In genomic region chr10:81930744-81931118, GRCm38 (mm10) we compare ENCODE assay signal across 8 mouse cellular contexts. TPM values are rescaled to one million over a fixed set of nuclear protein-coding genes. Genes with fewer than 3 reads are reported as not detected.
DNase-seq lines count a peak whose midpoint lies in the region; ATAC-seq and TF ChIP-seq lines count a peak whose summit lies in the region.
"Not testable (repeated sequence)": the region's sequence is repeated elsewhere in the genome, so short reads cannot be mapped to it uniquely, and the experiment has no call there.
"Had no signal": no experiment of that assay in that cellular context is flagged by ENCODE, and none has a peak within 500 bp of the region (broad histone marks: within the 10 kb centered on the region; RNA-seq: fewer than 3 reads in every experiment).

No protein-coding gene starts in this region.

- no CpG with 5 or more reads among the region's 3 CpGs for WGBS in forebrain, embryonic 12.5 days
- WGBS in heart, embryonic 11.5 days (ENCODE audit: insufficient replicate concordance): no CpG with 5 or more reads among the region's 3 CpGs
- no CpG with 5 or more reads among the region's 3 CpGs for WGBS in hindbrain, embryonic 16.5 days
- no CpG with 5 or more reads among the region's 3 CpGs for WGBS in kidney, embryonic 16.5 days
- WGBS in liver, embryonic 14.5 days (ENCODE audit: insufficient replicate concordance): no CpG with 5 or more reads among the region's 3 CpGs
- no CpG with 5 or more reads among the region's 3 CpGs for WGBS in midbrain, embryonic 13.5 days
- no CpG with 5 or more reads among the region's 3 CpGs for WGBS in neural tube, embryonic 12.5 days

- ATAC-seq in forebrain, embryonic 12.5 days (ENCODE audit: low FRiP score): peak; percentile 62
- ATAC-seq in heart, embryonic 11.5 days (replicated peaks; ENCODE audit: insufficient number of reproducible peaks, low FRiP score, low TSS enrichment): peak; percentile 44; the same call in 1 of the 2 replicates
- ATAC-seq in hindbrain, embryonic 16.5 days: peak; percentile 43
- ATAC-seq in kidney, embryonic 16.5 days (ENCODE audit: low FRiP score, low TSS enrichment): peak; percentile 62
- peak; percentile 15; the same call in 1 of the 2 replicates for ATAC-seq in liver, embryonic 14.5 days (ENCODE audit: insufficient read depth)
- peak; percentile 68 for ATAC-seq in midbrain, embryonic 13.5 days
- peak; percentile 41 for ATAC-seq in neural tube, embryonic 12.5 days (ENCODE audit: low FRiP score, low read depth)

- H3K4me3 ChIP-seq in forebrain, embryonic 12.5 days (replicated peaks); heart, embryonic 11.5 days (ENCODE audit: low read depth, low read length); hindbrain, embryonic 16.5 days (ENCODE audit: low read length); kidney, embryonic 16.5 days (ENCODE audit: low read length); liver, embryonic 14.5 days (ENCODE audit: insufficient read depth in 1 of 2, low read depth in 2 of 2, low read length in 2 of 2); midbrain, embryonic 13.5 days (replicated peaks); neural tube, embryonic 12.5 days: not testable (repeated sequence)

- not testable (repeated sequence) for DNase-seq in liver, embryonic 14.5 days (ENCODE audit: low read depth in 3 of 3, low spot score in 3 of 3)

- H3K4me2 ChIP-seq in forebrain, embryonic 12.5 days; heart, embryonic 11.5 days; hindbrain, embryonic 16.5 days (ENCODE audit: low read length); kidney, embryonic 16.5 days (replicated peaks; ENCODE audit: low read depth, low read length); liver, embryonic 14.5 days (ENCODE audit: low read depth); midbrain, embryonic 13.5 days (replicated peaks); neural tube, embryonic 12.5 days (replicated peaks): not testable (repeated sequence)

- not testable (repeated sequence) for H3K36me3 ChIP-seq in forebrain, embryonic 12.5 days (replicated peaks); heart, embryonic 11.5 days (ENCODE audit: control insufficient read depth, insufficient read depth, low read length); hindbrain, embryonic 16.5 days (ENCODE audit: control insufficient read depth, insufficient read depth, low read length); kidney, embryonic 16.5 days (ENCODE audit: insufficient read depth, low read length); liver, embryonic 14.5 days (replicated peaks; ENCODE audit: control insufficient read depth, insufficient read depth, low read depth); midbrain, embryonic 13.5 days; neural tube, embryonic 12.5 days

- H3K9ac ChIP-seq in forebrain, embryonic 12.5 days; heart, embryonic 11.5 days (ENCODE audit: low read depth, low read length); hindbrain, embryonic 16.5 days (ENCODE audit: low read depth, low read length); kidney, embryonic 16.5 days (replicated peaks; ENCODE audit: low read length); liver, embryonic 14.5 days (replicated peaks); midbrain, embryonic 13.5 days (replicated peaks); neural tube, embryonic 12.5 days: not testable (repeated sequence)

- TF ChIP-seq CTCF in liver, embryonic 14.5 days (IDR thresholded peaks at IDR 0.05; ENCODE audit: low read depth): not testable (repeated sequence)

- not testable (repeated sequence) for H3K27ac ChIP-seq in forebrain, embryonic 12.5 days; heart, embryonic 11.5 days (ENCODE audit: low read depth, low read length); hindbrain, embryonic 16.5 days (ENCODE audit: low read depth, low read length); kidney, embryonic 16.5 days (ENCODE audit: low read length); liver, embryonic 14.5 days; midbrain, embryonic 13.5 days; neural tube, embryonic 12.5 days

- not testable (repeated sequence) for TF ChIP-seq EP300 in liver, embryonic 14.5 days (IDR thresholded peaks at IDR 0.05; ENCODE audit: low read depth)

- not testable (repeated sequence) for H3K27me3 ChIP-seq in forebrain, embryonic 12.5 days; heart, embryonic 11.5 days (ENCODE audit: control insufficient read depth, insufficient read depth, low read length); hindbrain, embryonic 16.5 days (replicated peaks; ENCODE audit: control insufficient read depth, insufficient read depth, low read length); kidney, embryonic 16.5 days (ENCODE audit: insufficient read depth, low read length); liver, embryonic 14.5 days (ENCODE audit: control insufficient read depth, insufficient read depth, low read length); midbrain, embryonic 13.5 days; neural tube, embryonic 12.5 days (replicated peaks)

- not testable (repeated sequence) for H3K4me1 ChIP-seq in forebrain, embryonic 12.5 days; heart, embryonic 11.5 days (ENCODE audit: control insufficient read depth, insufficient read depth, low read length); hindbrain, embryonic 16.5 days (ENCODE audit: control insufficient read depth, insufficient read depth, low read depth, low read length); kidney, embryonic 16.5 days (ENCODE audit: insufficient read depth, low read length); liver, embryonic 14.5 days (replicated peaks; ENCODE audit: control insufficient read depth in 2 of 2, insufficient read depth in 2 of 2, low read length in 1 of 2); midbrain, embryonic 13.5 days (replicated peaks); neural tube, embryonic 12.5 days

- not testable (repeated sequence) for H3K9me3 ChIP-seq in forebrain, embryonic 12.5 days; heart, embryonic 11.5 days (replicated peaks; ENCODE audit: control insufficient read depth, low read length); hindbrain, embryonic 16.5 days (ENCODE audit: control insufficient read depth, low read length); kidney, embryonic 16.5 days (ENCODE audit: low read length); liver, embryonic 14.5 days (ENCODE audit: control insufficient read depth, low read length); midbrain, embryonic 13.5 days; neural tube, embryonic 12.5 days

RNA-seq across cellular contexts. Expression of gene Zfp781, which starts 0.5 kb away (rescaled TPM):
- 5.0 and 5.3 TPM in 2 replicates for polyA plus RNA-seq in forebrain, embryonic 12.5 days (2016; fragmentation: Nextera tagmentation; extraction: Ambion mirVana)
- polyA plus RNA-seq in heart, embryonic 11.5 days (2014; fragmentation: Nextera tagmentation; extraction: Ambion mirVana): 2.4 and 2.5 TPM in 2 replicates
- polyA plus RNA-seq in hindbrain, embryonic 16.5 days (2015; fragmentation: Nextera tagmentation; extraction: Ambion mirVana): 4.9 and 8.3 TPM in 2 replicates
- 4.3 and 4.8 TPM in 2 replicates for polyA plus RNA-seq in kidney, embryonic 16.5 days (2015; fragmentation: Nextera tagmentation; extraction: Ambion mirVana)
- polyA plus RNA-seq in liver, embryonic 14.5 days (2012; rRNA removed): 0.10 and 0.19 TPM in 2 replicates
- polyA plus RNA-seq in liver, embryonic 14.5 days (2014; fragmentation: Nextera tagmentation; extraction: Ambion mirVana): 0.39 and 0.55 TPM in 2 replicates
- 6.7 and 8.2 TPM in 2 replicates for polyA plus RNA-seq in midbrain, embryonic 13.5 days (2015; fragmentation: Nextera tagmentation; extraction: Ambion mirVana)
- 5.2 and 5.9 TPM in 2 replicates for polyA plus RNA-seq in neural tube, embryonic 12.5 days (2016; fragmentation: Nextera tagmentation; extraction: Ambion mirVana)
- polyA plus RNA-seq: small intestine, adult 2 months had no signal

Comparison
In these comparisons a context has a peak if more than half of its experiments do, and no peak if none do; other contexts are left out.
1. ATAC-seq: peak in every context shown above with its lines; median percentile 68 in midbrain, embryonic 13.5 days; 62 in forebrain, embryonic 12.5 days; 62 in kidney, embryonic 16.5 days; 44 in heart, embryonic 11.5 days; 43 in hindbrain, embryonic 16.5 days; 41 in neural tube, embryonic 12.5 days; 15 in liver, embryonic 14.5 days.